Mouse (Mus musculus) ovary, postnatal 36 days (tissue): Measurements from ENCODE around the gene Wasl.

ENCODE experiments used
- DNase-seq: peaks from one replicate; pipeline ENCODE4 v3.0.0; 2022; ENCODE audit warnings: low spot score, mixed read lengths

The Wasl gene

DNA sequence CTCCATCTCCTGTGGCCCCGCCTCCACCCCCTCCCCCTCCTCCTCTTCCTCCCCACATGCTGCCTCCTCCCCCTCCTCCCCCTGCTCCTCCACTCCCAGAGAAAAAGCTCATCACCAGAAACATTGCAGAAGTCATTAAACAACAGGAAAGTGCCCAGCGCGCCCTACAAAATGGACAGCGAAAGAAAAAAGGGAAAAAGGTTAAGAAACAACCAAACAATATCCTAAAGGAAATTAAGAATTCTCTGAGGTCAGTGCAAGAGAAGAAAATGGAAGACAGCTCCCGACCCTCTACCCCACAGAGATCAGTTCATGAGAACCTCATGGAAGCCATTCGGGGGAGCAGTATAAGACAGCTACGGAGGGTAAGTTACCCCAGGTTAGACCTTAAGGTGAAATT is 60.5 kb downstream of the Wasl start:
- no peak for DNase-seq

DNA sequence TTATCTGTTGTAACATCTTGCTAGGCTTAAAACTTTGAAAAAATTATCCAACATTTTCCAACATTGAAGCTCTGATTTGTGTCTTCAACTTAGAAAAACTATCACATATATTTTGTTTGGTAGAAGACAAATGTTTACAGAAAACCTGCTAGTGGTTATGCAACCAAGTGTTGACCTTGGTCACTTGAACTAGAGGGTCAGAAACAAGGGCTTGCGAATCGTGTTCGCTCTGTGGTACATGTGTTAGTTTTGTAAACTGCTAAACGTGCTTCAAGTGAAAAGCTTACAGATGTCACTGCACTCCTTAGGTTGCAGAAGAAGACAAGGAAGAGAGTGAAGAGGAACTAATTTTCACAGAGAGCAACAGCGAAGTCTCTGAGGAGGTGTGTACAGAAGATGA is 61.8 kb downstream of the Wasl start:
- DNase-seq: no peak

DNA sequence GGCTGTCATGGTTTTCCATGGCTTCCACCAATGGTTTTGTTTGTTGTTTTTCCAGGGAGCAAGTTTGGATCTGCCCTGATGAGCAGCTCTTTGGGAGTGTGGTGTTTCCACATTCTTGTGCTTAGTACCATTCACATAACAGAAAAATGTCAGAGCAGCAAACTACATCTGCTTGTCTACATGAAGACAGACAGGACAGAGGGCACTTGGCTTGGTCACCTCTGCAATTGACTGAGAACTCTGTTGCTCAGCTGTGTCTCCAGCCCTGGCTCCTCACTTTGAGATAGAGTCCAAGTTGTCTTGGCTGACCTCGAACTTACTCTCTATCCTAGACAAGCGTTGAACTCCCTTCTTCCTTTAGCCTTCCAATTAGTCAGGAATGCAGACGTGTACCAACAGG is 62.5 kb downstream of the Wasl start:
- DNase-seq: no peak

DNA sequence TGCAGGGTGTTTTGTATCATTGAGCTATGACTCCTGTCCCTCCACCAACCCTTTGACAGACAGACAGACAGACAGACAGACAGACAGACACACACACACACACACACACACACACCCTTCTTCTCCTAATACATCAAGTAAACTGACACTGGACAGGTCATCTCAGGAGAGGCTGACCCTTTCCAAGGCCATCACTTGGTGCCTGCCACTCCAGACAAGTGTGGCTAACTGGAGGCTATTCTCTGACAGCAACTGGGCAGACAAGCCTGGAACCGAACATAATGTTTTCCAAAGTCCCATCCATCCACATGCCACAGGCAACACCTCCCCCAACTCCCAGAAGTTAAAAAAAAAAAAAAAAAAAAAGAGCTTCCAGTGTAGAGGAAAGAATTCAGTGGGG is 63.1 kb downstream of the Wasl start:
- no peak for DNase-seq

DNA sequence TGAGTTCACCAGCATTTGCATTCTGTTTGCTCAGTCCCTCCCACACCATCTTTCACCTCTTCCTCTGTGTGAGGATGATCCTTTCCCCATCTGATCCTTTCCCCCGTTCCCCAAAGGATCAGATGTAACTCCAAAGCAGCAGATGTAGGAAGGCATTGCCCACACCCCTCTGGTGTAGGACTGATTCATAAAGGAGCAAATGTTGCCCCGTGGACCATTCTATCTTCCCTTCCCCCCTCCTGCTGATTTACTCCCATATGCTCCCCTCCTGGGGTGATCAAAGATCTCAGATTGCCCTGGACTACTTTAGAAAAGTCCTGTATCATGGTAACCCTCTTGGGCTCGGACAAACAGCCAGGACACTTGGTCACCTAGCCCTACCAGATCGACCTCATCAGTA is 64.1 kb downstream of the Wasl start:
- DNase-seq: no peak

DNA sequence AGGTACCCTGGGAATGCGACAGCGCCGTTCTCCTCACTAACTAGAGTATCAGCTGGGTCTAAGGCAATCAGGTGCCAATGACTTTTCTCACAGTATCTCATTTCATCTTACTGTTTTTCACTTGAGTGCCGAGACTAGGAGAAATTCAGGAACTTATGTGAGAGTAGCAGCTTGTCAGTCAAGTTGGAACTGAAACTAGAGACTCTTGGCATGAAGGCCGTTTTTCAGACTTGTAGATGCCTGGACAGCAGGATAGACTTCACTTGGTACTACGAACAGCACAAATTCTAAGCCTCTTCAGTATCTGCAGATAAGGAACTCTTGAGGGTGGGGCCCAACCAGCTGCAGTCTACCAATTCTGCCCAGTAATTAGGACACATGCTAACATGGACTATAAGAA is 64.7 kb downstream of the Wasl start:
- no peak for DNase-seq

DNA sequence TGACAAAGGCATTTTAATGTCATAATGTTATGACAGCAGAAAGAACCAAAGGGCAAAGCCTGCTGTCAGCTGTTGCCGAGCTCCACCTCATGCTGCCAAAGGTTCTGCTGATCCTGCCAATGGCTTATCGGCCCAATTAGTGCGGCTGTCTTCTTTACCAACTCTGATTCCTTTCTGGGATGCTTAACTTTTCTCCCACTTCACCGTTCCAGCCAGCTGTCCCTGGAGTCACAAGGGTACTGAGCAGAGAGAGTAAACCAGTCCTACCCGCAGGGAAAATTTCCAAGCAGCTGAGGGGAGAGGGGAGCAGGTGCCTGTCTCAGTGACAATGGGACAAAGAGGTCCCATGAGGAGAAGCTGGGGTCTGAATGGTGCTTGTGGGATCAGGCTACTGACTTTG is 65.2 kb downstream of the Wasl start:
- DNase-seq: no peak

DNA sequence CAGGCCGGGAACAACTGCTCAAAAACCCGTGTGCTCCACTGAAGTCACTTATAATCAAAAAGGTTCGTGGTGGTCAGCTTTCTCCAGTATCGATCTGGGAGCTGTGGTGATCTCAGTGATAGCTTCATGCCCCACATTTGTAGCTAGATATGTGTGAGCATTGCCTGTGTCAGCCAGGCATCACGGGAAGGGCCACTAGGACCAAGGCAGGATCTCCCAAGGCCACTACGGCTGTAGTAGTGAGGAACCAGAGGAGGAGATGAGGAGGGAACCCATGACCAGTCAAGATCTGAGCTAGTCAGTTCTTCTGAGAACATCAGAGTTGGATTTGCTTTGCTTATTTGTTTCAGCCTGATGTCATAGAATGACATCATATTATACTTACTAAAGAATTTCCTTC is 65.6 kb downstream of the Wasl start:
- DNase-seq: no peak

DNA sequence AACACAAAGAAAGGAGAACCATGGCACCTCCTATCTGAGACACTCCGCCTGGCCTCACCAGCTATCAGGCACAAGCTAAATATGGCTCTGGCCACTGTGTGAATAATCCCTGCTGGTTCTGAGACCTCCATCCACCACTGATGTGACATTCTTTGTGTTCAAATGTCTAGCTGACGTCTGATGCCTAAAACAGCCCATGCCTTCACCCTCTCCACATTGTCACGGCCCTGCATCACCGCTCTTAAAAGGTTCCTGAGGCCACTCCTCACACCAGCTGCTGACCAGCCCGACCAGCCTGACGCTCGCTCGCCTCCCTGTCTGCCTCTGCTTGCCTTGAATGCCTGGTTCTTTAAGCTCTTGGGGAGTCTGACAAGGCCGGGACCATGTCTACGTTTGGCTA is 67.3 kb downstream of the Wasl start, which contains the start of gene Lmod2:
Lmod2 (plus strand) TSS at position 263 of the 400 bp plus-strand sequence.
- DNase-seq: no peak

DNA sequence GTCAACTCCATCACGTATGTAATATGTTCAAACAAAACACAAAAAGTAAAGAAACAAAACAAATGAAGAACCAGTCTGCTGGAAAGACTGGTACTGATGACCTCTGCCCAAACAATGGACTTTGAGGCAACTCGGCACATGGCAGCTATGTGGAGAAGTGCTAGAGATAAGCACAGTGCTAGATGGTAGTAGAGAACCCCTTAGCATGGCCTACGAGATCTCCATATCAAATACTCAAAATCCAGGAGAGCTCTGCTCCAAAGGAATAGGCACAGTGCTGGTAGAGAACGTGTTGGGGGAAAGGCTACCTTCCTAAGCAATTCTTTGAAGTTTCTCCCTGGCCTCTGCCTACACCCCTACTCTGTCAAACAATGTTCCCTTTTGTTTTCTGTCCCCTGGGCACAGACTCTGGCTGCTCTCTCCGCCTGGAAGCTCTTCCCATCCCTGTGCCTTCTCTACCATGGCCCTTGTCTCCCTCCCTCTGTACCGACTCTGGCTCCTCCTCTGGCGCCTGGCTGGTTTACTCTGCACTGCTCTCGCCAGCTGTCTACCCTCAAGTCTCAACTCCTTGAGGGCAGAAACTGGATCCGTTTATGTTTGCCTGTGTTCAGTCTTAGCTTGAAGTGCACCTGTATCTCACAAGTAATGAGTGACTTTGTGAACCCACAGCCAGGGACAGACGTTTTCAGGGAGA is 73.1 kb downstream of the Wasl start:
- DNase-seq: no peak

DNA sequence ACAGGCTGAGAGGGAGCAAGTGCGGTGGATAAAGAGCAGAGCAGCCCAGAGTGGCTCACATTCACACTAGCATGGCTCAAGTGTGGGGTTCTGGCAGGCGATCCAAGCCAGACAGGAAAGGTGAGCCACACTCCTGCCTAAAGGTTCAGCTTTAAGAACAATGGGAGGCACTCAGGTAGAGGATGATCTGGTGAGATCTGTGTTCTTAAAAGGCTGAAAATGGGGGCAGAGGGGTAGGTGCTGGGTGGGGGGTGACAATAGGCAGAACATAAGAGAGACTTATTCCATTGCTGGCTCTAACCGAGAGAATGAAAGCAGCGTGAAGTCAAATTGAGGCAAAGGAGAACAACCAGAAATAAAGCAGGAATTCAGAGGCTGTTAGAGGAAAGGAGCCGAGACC is 74.5 kb downstream of the Wasl start:
- no peak for DNase-seq

DNA sequence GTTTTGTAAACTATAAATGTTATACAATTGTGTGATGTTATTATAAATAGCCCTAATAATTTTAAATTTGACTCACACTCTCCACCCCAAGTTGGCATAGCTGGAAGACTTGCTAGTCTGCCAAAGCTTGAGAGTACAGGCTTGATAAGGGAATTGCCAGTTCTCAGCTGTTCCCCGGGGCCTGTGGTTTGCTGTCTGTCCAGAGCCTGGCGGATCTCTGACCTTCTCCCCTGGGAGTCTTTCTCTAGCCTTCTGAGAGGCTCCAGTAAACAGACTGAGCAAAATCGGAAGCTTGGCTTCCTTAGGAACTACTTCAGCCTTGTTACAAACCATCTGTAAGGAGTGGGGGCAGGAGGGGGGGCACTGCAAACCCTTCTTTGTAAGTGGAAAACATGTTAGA is 77.9 kb downstream of the Wasl start:
- peak; percentile 37 for DNase-seq

DNA sequence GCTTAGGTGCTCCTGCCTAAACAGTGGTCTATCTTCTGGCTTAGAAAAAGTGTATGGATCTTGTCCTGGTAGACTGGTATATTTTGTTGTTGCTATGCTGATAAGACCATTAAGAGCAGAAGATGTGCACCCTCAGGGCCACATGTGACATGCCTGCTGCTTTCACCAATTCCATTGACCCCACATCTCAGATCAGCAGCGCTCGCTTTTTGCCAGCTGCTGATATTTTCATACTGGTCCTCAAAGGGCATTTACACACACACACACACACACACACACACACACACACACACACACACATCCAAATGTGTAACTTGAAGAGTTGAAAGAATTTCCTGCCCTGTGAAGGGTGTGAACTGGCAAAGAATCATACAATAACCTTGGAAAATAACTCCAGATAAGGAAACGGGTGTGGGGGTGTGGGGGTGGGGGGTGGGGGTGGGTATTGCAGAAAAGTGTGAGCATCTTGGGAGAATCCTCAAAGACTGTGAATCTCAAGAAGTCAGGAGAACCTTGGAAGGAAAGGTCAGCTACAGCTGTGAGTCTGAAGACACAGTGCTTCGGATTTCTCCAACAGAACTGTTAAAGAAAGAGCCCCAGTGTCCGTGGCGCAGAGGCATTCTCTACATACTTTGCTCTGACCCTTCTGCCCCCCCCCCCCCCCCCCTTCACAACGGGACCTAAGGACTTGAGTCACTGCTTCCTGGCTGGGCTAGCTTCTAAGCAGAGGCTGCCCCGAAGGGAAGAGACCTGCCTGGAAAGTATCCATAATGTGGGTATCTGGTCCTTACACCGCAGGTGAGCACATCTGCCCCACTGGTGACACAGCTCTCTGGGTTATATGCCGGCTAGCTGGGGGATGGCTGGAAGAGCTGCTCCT is 79.1 kb downstream of the Wasl start:
- DNase-seq: no peak

DNA sequence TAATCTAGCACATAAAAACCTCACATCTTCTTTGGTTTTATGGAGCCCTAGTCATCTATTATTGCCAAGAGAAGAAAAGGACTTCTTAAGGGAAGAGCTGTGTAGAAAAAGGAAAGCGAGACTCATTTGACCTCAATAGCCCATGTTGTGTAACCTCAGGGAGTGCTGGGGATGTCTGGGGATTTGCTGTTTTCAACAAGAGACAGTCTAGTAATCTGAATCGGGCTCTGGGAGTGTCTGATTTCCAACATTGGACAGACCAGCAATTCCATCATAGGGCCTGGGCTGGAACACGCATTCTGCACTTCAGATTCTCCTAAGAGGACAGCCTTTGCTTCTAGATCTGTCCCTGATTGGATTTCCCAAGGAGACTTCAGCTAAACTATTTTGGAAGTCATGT is 81.4 kb downstream of the Wasl start:
- DNase-seq: no peak

DNA sequence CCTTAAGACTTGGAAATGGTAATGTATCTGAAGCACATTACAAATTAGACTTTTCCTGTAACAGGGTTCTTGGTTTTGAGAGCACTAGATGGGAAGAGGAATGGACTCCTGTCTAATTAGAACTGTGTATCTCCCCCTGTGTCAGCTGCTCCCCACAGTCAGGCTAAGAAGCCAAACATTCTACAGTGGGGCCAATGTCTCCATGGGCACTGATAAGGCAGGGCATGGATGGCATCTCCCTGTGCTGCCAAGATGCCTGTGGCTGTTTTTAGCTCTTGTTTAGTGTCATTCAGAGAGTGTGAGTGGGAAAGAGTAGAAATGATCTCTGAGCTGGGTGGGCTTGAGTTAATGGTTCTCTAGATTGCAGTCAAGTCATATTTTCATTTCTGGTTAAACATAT is 91.5 kb downstream of the Wasl start:
- no peak for DNase-seq

DNA sequence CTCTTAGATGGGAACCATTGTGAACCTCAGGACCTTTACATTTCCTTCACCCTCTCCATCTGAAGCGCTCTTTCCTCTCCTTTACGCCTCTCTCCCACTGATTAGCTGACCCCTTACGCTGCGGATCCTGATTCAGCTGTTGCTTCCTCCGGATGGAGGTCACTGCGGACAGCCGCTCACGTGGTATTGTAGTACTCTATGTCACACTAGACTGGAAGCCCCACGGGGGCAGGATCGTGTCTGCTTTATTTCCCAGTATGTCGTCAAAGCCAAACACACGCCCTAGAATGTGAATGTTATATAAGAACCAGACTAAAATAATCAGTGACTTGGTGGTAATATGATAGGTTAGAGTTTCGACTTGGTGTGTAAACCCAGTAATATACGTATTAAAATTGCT is 92.4 kb downstream of the Wasl start:
- DNase-seq: no peak

DNA sequence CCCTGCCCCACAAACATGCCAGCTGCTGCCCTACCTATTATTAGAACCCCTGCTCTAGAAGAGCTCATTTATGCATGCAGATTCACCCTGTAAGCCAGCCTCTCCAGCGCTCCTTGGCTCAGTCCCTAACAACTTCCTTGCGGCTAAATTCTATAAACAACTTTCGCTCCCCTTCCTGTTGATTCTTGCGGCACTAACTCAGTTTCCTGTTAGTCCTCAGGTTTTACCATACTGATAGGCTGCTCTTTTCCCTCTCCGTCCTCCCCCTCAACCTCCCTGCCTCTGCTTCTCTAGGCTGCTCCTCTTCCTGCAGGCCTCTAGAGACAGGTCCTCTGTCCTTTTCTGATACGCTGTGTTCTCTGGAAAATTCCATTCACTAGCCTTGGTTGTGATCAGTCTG is 93.7 kb downstream of the Wasl start:
- DNase-seq: no peak

DNA sequence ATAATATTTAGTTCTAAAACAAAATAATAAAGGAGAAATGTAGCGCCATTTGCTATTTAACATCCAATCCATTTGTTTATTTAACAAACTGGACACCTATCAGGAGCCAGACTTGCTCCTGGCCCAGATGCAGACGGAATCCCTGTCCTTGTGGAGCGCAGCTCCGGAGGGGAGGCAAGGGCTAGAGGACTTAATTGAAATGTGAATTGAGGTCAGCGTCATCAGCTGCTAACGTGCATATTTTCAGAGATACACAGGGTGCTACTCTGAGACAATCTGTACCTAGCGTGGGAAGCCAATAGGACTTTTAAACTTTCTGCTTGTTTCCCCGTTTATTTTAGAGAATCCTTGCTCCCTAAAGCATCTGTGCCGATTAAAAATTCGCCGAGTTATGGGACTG is 94.5 kb downstream of the Wasl start:
- no peak for DNase-seq

DNA sequence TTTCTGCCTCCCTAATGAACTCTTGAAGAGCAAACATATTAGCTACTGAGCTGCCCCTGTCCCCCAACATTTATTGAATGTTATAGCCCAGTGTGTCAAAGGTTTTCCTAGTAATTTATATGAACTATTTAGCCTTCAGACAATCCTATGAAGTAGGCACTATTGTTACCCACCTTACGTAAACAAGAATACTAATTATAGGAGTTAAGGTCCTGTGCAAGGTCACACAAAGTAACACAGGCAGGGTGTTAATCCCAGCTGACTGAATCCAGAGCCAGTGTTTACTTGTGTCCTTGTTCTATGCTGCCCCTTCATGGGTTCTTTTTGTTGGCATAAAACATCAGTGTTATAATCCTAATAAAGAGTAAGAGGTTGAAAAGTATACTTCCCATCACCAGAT is 95.1 kb downstream of the Wasl start:
- DNase-seq: no peak

DNA sequence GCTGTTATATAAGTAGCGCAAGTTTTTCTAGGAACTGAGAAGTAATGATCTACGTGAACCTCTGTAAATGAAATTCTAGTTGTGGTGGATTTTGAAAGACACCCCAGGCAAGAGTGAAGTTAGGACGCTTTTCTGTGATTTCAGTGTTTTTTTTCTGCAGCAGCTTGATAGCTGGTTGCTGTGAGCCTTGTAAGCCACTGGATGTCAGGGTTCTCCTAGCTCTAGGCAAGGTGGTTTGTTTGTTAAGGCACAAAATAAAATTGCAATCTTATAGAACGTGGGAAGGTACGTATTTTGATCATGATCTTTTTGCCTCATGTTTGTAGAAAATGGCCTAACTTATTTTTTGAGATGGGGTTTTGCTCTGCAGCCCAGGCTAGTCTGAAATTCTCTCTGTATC is 95.8 kb downstream of the Wasl start:
- no peak for DNase-seq

DNA sequence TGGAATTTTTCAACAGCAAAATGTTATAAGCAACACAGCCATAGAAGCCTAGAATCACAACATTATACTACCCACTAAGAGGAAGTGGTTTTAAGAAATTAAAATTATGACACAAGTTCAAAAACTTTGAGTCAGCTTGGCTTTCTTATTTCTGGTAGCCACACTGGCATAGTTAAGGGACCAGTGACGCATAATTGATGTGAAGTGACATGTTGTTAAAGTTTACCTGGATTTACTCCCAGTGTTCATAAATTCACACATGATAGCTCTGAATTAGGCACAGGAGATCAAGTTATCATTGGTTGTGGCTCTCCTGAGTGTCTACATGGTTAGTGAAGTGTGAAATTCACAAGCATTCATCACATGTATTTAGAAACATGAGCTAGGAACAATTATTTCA is 99.9 kb downstream of the Wasl start:
- DNase-seq: no peak

DNA sequence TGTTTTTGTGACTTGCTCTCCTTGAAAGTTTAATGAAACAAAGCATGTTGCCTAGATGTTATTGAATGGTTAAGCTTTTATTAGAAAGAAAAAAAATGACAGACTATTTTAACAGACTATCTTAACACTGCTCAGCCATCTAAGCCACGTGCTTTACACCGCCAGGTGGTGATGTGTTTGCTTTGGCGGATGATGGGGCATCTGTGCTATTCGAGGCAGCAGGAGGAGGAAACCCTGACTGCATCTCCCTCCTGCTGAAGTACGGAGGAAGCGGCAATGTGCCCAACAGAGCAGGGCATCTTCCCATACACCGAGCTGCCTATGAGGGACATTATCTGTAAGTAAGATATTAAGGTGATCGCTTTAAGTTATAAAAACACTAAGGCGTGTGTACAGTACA is 100.7 kb downstream of the Wasl start:
- DNase-seq: no peak
